Comparison of ENCODE assay signal across 27 mouse cellular contexts in genomic region chr7:54878928-54879644, GRCm38 (mm10). TPM values are rescaled to one million over a fixed set of nuclear protein-coding genes. Genes with fewer than 3 reads are reported as not detected.
DNase-seq lines count a peak whose midpoint lies in the region; ATAC-seq and TF ChIP-seq lines count a peak whose summit lies in the region.
"Had no signal": no experiment of that assay in that cellular context is flagged by ENCODE, and none has a peak within 500 bp of the region (broad histone marks: within the 10 kb centered on the region; RNA-seq: fewer than 3 reads in every experiment).

No protein-coding gene starts in this region.

- no peaks in the 10 kb centered on the region for H3K36me3 ChIP-seq in liver, postnatal 0 days (replicated peaks; ENCODE audit: insufficient read depth, low read length)
- no peaks in the 10 kb centered on the region for H3K36me3 ChIP-seq in liver, embryonic 12.5 days
- no peaks in the 10 kb centered on the region for H3K36me3 ChIP-seq in kidney, embryonic 15.5 days
- H3K36me3 ChIP-seq: forebrain, embryonic 10.5 days; heart, embryonic 10.5 days; heart, embryonic 13.5 days; hindbrain, embryonic 10.5 days; hindbrain, embryonic 13.5 days had no signal

- no peak overlapping the region for H3K4me3 ChIP-seq in liver, postnatal 0 days (ENCODE audit: low read depth, low read length)
- H3K4me3 ChIP-seq in liver, embryonic 12.5 days = no peak overlapping the region
- H3K4me3 ChIP-seq in cerebellum, adult 2 months (replicated peaks; ENCODE audit: insufficient read depth, low read depth, low read length) = no peak overlapping the region
- H3K4me3 ChIP-seq in kidney, embryonic 15.5 days (replicated peaks) = no peak overlapping the region
- H3K4me3 ChIP-seq: forebrain, embryonic 10.5 days; forebrain, embryonic 13.5 days; heart, adult 2 months; heart, embryonic 10.5 days; heart, embryonic 13.5 days; hindbrain, embryonic 10.5 days; hindbrain, embryonic 13.5 days had no signal

- H3K27me3 ChIP-seq in liver, postnatal 0 days (ENCODE audit: insufficient read depth, low read length) = no peaks in the 10 kb centered on the region
- no peaks in the 10 kb centered on the region for H3K27me3 ChIP-seq in liver, embryonic 12.5 days (replicated peaks)
- no peaks in the 10 kb centered on the region for H3K27me3 ChIP-seq in cerebellum, adult 2 months (ENCODE audit: control insufficient read depth, insufficient read depth, low read length)
- no peaks in the 10 kb centered on the region for H3K27me3 ChIP-seq in kidney, embryonic 15.5 days
- H3K27me3 ChIP-seq: CH12.LX; forebrain, embryonic 13.5 days; heart, embryonic 13.5 days; hindbrain, embryonic 13.5 days; Patski had no signal

- no peak for ATAC-seq in liver, postnatal 0 days
- no peak for ATAC-seq in liver, embryonic 12.5 days
- peak; percentile 99 for ATAC-seq in common myeloid progenitor, adult 5-6 weeks (replicated peaks; ENCODE audit: low read depth, poor library complexity, severe bottlenecking)
- peak; percentile 95 for ATAC-seq in megakaryocyte progenitor cell, adult 5-6 weeks (replicated peaks; ENCODE audit: poor library complexity)
- no peak for ATAC-seq in kidney, embryonic 15.5 days (replicated peaks; ENCODE audit: low FRiP score)
- ATAC-seq: forebrain, embryonic 13.5 days; forebrain, embryonic 16.5 days; hindbrain, embryonic 16.5 days; Patski had no signal

- H3K9me3 ChIP-seq in liver, postnatal 0 days (ENCODE audit: low read length) = no peaks in the 10 kb centered on the region
- H3K9me3 ChIP-seq in liver, embryonic 12.5 days (replicated peaks) = no peaks in the 10 kb centered on the region
- H3K9me3 ChIP-seq in kidney, embryonic 15.5 days (replicated peaks) = no peaks in the 10 kb centered on the region
- H3K9me3 ChIP-seq: forebrain, embryonic 10.5 days; forebrain, embryonic 13.5 days; heart, embryonic 10.5 days; heart, embryonic 13.5 days; hindbrain, embryonic 10.5 days; hindbrain, embryonic 13.5 days had no signal

- peak; percentile 44 for TF ChIP-seq EP300 in liver, postnatal 0 days (IDR thresholded peaks at IDR 0.05; ENCODE audit: low read depth)

- no peak overlapping the region for H3K9ac ChIP-seq in liver, postnatal 0 days (replicated peaks)
- H3K9ac ChIP-seq in liver, embryonic 12.5 days = no peak overlapping the region
- no peak overlapping the region for H3K9ac ChIP-seq in kidney, embryonic 15.5 days
- H3K9ac ChIP-seq: forebrain, embryonic 13.5 days; heart, embryonic 13.5 days; hindbrain, embryonic 13.5 days had no signal

- TF ChIP-seq CTCF in liver, postnatal 0 days (IDR thresholded peaks at IDR 0.05; ENCODE audit: low read depth) = no peak
- no peak for TF ChIP-seq CTCF in cerebellum, adult 2 months (IDR thresholded peaks at IDR 0.05; ENCODE audit: borderline replicate concordance, insufficient read depth, low read depth, low read length)

- no peak overlapping the region for H3K4me2 ChIP-seq in liver, postnatal 0 days (ENCODE audit: low read depth, low read length)
- H3K4me2 ChIP-seq in liver, embryonic 12.5 days = no peak overlapping the region
- no peak overlapping the region for H3K4me2 ChIP-seq in kidney, embryonic 15.5 days
- H3K4me2 ChIP-seq: forebrain, embryonic 13.5 days; heart, embryonic 13.5 days; hindbrain, embryonic 13.5 days had no signal

- TF ChIP-seq POLR2A in cerebellum, adult 2 months (IDR thresholded peaks at IDR 0.05; ENCODE audit: borderline replicate concordance, insufficient read depth, low read length) = no peak

- DNase-seq in liver, postnatal 0 days = no peak
- DNase-seq in cerebellum, adult 2 months = no peak
- DNase-seq in layer of hippocampus, adult 11-12 months (ENCODE audit: low spot score) = no peak
- DNase-seq: adrenal gland, postnatal 10 days; adrenal gland, postnatal 36 days; B cell, adult 2 months; cerebellum, adult 18-20 months; cerebellum, adult 9-11 months; cerebellum, postnatal 25 days; gastrocnemius, postnatal 10 days; gastrocnemius, postnatal 36 days; heart, adult 2 months had no signal

- H3K27ac ChIP-seq in liver, postnatal 0 days (ENCODE audit: low read depth) = no peak overlapping the region
- no peak overlapping the region for H3K27ac ChIP-seq in liver, embryonic 12.5 days
- no peak overlapping the region for H3K27ac ChIP-seq in cerebellum, adult 2 months (ENCODE audit: insufficient read depth, low read length)
- H3K27ac ChIP-seq in kidney, embryonic 15.5 days = no peak overlapping the region
- H3K27ac ChIP-seq: forebrain, embryonic 10.5 days; forebrain, embryonic 13.5 days; heart, adult 2 months; heart, embryonic 10.5 days; heart, embryonic 13.5 days; hindbrain, embryonic 10.5 days; hindbrain, embryonic 13.5 days had no signal

- no peaks in the 10 kb centered on the region for H3K4me1 ChIP-seq in liver, postnatal 0 days (ENCODE audit: insufficient read depth)
- H3K4me1 ChIP-seq in liver, embryonic 12.5 days = no peaks in the 10 kb centered on the region
- no peaks in the 10 kb centered on the region for H3K4me1 ChIP-seq in cerebellum, adult 2 months (ENCODE audit: control insufficient read depth, insufficient read depth, low read length)
- H3K4me1 ChIP-seq in kidney, embryonic 15.5 days = no peaks in the 10 kb centered on the region
- H3K4me1 ChIP-seq: forebrain, embryonic 10.5 days; forebrain, embryonic 13.5 days; heart, embryonic 10.5 days; heart, embryonic 13.5 days; hindbrain, embryonic 10.5 days; hindbrain, embryonic 13.5 days had no signal

- 54% methylated on average over 4 of the region's 4 CpGs for WGBS in liver, postnatal 0 days (ENCODE audit: insufficient replicate concordance)
- 47% methylated on average over 4 of the region's 4 CpGs for WGBS in liver, embryonic 12.5 days (ENCODE audit: insufficient replicate concordance)
- WGBS in cerebellum, adult 2 months = 91% methylated on average over 4 of the region's 4 CpGs
- 79% methylated on average over 4 of the region's 4 CpGs for WGBS in kidney, embryonic 15.5 days

RNA-seq across cellular contexts. Expression of gene Luzp2, which starts 43.8 kb away (rescaled TPM):
- not detected in 2 replicates for polyA plus RNA-seq in liver, postnatal 0 days (2015; fragmentation: Nextera tagmentation; extraction: Ambion mirVana)
- 0.02 TPM in 1 of 2 replicates, not detected in the other for polyA plus RNA-seq in liver, embryonic 12.5 days (2016; fragmentation: Nextera tagmentation; extraction: Ambion mirVana)
- total RNA-seq in common myeloid progenitor, adult 5-6 weeks (2017) = not detected in 2 replicates
- total RNA-seq in megakaryocyte progenitor cell, adult 5-6 weeks (2015) = not detected in 2 replicates
- not detected in 2 replicates for total RNA-seq in megakaryocyte progenitor cell, adult 5-6 weeks (2017)
- 53.8 and 56.6 TPM in 2 replicates for polyA plus RNA-seq in cerebellum, adult 2 months (2012; rRNA removed)
- polyA plus RNA-seq in kidney, embryonic 15.5 days (2015; fragmentation: Nextera tagmentation; extraction: Ambion mirVana) = 1.6 and 1.7 TPM in 2 replicates
- total RNA-seq: CH12.LX; granulocyte monocyte progenitor cell, adult 5-6 weeks had no signal

Comparison
In these comparisons a context has a peak if more than half of its experiments do, and no peak if none do; other contexts are left out.
1. ATAC-seq: peak in common myeloid progenitor, adult 5-6 weeks (single experiment) and megakaryocyte progenitor cell, adult 5-6 weeks (single experiment); none in liver, postnatal 0 days (single experiment), liver, embryonic 12.5 days (single experiment) and kidney, embryonic 15.5 days (single experiment).
2. RNA of gene Luzp2, which starts 43.8 kb away (polyA plus RNA-seq): 53.8 to 56.6 TPM in cerebellum, adult 2 months; 1.6 to 1.7 TPM in kidney, embryonic 15.5 days, not detected in liver, postnatal 0 days and 0.02 TPM in liver, embryonic 12.5 days; every median in the first group is over 10 times any median in the second.